Comparison of ENCODE assay signal across 18 mouse cellular contexts in genomic region chr16:26985796-26986195, GRCm38 (mm10). TPM values are rescaled to one million over a fixed set of nuclear protein-coding genes. Genes with fewer than 3 reads are reported as not detected.
A peak's percentile ranks its signal among the peaks of the same experiment; 100 is the strongest.
DNase-seq lines count a peak whose midpoint lies in the region; ATAC-seq and TF ChIP-seq lines count a peak whose summit lies in the region.
"Had no signal": no experiment of that assay in that cellular context is flagged by ENCODE, and none has a peak within 500 bp of the region (broad histone marks: within the 10 kb centered on the region; RNA-seq: fewer than 3 reads in every experiment).

No protein-coding gene starts in this region.

- 76% methylated on average over 1 of the region's 1 CpGs for WGBS in embryonic facial prominence, embryonic 11.5 days
- 78% methylated on average over 1 of the region's 1 CpGs for WGBS in embryonic facial prominence, embryonic 10.5 days

- H3K27me3 ChIP-seq in embryonic facial prominence, embryonic 11.5 days (ENCODE audit: control insufficient read depth, insufficient read depth, low read length), result no peaks in the 10 kb centered on the region
- no peaks in the 10 kb centered on the region for H3K27me3 ChIP-seq in embryonic facial prominence, embryonic 10.5 days (replicated peaks; ENCODE audit: low read depth, poor library complexity, severe bottlenecking)
- H3K27me3 ChIP-seq in CH12.LX (replicated peaks), result no peaks in the 10 kb centered on the region
- H3K27me3 ChIP-seq: forebrain, embryonic 15.5 days; limb, embryonic 15.5 days; neural tube, embryonic 15.5 days had no signal

- no peak overlapping the region for H3K27ac ChIP-seq in embryonic facial prominence, embryonic 11.5 days (replicated peaks; ENCODE audit: low read depth, low read length)
- H3K27ac ChIP-seq in embryonic facial prominence, embryonic 10.5 days (replicated peaks), result no peak overlapping the region
- H3K27ac ChIP-seq in layer of hippocampus, adult 2 months, result no peak overlapping the region
- H3K27ac ChIP-seq in CH12.LX (ENCODE audit: insufficient read depth, low read depth), result no peak overlapping the region
- H3K27ac ChIP-seq: forebrain, embryonic 15.5 days; heart, embryonic 10.5 days; limb, embryonic 15.5 days; neural tube, embryonic 15.5 days had no signal

- no peaks in the 10 kb centered on the region for H3K36me3 ChIP-seq in embryonic facial prominence, embryonic 11.5 days (replicated peaks; ENCODE audit: control insufficient read depth, insufficient read depth, low read depth, low read length)
- H3K36me3 ChIP-seq in embryonic facial prominence, embryonic 10.5 days (replicated peaks), result no peaks in the 10 kb centered on the region
- no peaks in the 10 kb centered on the region for H3K36me3 ChIP-seq in CH12.LX (replicated peaks in 1 of 2; ENCODE audit: control insufficient read depth in 1 of 2, insufficient read depth in 1 of 2, low read length in 1 of 2)
- H3K36me3 ChIP-seq: forebrain, embryonic 15.5 days; heart, embryonic 10.5 days; limb, embryonic 15.5 days; neural tube, embryonic 15.5 days had no signal

- dilution Hi-C loops in CH12.LX (cut with MboI; ENCODE audit: extremely low pct_ligation_motif_present, extremely low pct_unique_long_range_greater_than_20kb, low sequenced_read_pairs), result no loop called here

- in situ Hi-C loops in CH12.LX (cut with MboI; ENCODE audit: low pct_ligation_motif_present, low pct_unique_long_range_greater_than_20kb, low sequenced_read_pairs), result loop anchor here (25.0 kb wide), 2 partner anchors 152 to 477 kb away; no protein-coding TSS in a partner anchor

- peak; percentile 61 for TF ChIP-seq CTCF in layer of hippocampus, adult 2 months (conservative IDR thresholded peaks at IDR 0.05)
- peak in 1 of 2 experiments; percentile 80; a peak in 3 of 4 replicates for TF ChIP-seq CTCF in CH12.LX (conservative IDR thresholded peaks at IDR 0.05 in 1 of 2, IDR thresholded peaks at IDR 0.05 in 1 of 2; ENCODE audit: low read depth in 2 of 2, low read length in 2 of 2)
- no peak; the same call in 1 of the 2 replicates for TF ChIP-seq CTCF in brain, embryonic 14.5 days (IDR thresholded peaks at IDR 0.05; ENCODE audit: borderline replicate concordance, extremely low read depth, insufficient read depth, insufficient read length)

- TF ChIP-seq EP300 in CH12.LX (IDR thresholded peaks at IDR 0.05; ENCODE audit: low read length), result no peak

- H3K4me2 ChIP-seq in embryonic facial prominence, embryonic 11.5 days (ENCODE audit: low read depth, low read length), result no peak overlapping the region
- no peak overlapping the region for H3K4me2 ChIP-seq in CH12.LX (ENCODE audit: insufficient read depth, low read depth, poor library complexity, severe bottlenecking)
- H3K4me2 ChIP-seq: forebrain, embryonic 15.5 days; limb, embryonic 15.5 days; neural tube, embryonic 15.5 days had no signal

- no peaks in the 10 kb centered on the region for H3K9me3 ChIP-seq in embryonic facial prominence, embryonic 11.5 days (replicated peaks; ENCODE audit: control insufficient read depth, low read length)
- H3K9me3 ChIP-seq in embryonic facial prominence, embryonic 10.5 days, result no peaks in the 10 kb centered on the region
- no peaks in the 10 kb centered on the region for H3K9me3 ChIP-seq in CH12.LX (replicated peaks; ENCODE audit: low read length)
- H3K9me3 ChIP-seq: forebrain, embryonic 15.5 days; heart, embryonic 10.5 days; limb, embryonic 15.5 days; neural tube, embryonic 15.5 days had no signal

- H3K4me1 ChIP-seq in embryonic facial prominence, embryonic 11.5 days (ENCODE audit: control insufficient read depth, insufficient read depth, low read length), result no peaks in the 10 kb centered on the region
- H3K4me1 ChIP-seq in embryonic facial prominence, embryonic 10.5 days, result no peaks in the 10 kb centered on the region
- H3K4me1 ChIP-seq in CH12.LX (ENCODE audit: control insufficient read depth in 1 of 2, insufficient read depth in 2 of 2), result peaks cover 0 to 3% of the 10 kb centered on the region in 2 experiments; a peak in 1 of 4 replicates
- H3K4me1 ChIP-seq: heart, embryonic 10.5 days had no signal

- H3K4me3 ChIP-seq in embryonic facial prominence, embryonic 11.5 days (ENCODE audit: low read depth, low read length), result no peak overlapping the region
- H3K4me3 ChIP-seq in embryonic facial prominence, embryonic 10.5 days, result no peak overlapping the region
- H3K4me3 ChIP-seq in layer of hippocampus, adult 2 months, result no peak overlapping the region
- H3K4me3 ChIP-seq in CH12.LX (replicated peaks in 1 of 3; ENCODE audit: low read depth in 2 of 3, low read length in 2 of 3, poor library complexity in 1 of 3), result no peak overlapping the region
- H3K4me3 ChIP-seq: forebrain, embryonic 15.5 days; heart, embryonic 10.5 days; limb, embryonic 15.5 days; neural tube, embryonic 15.5 days had no signal

- no peak for TF ChIP-seq POLR2A in CH12.LX (IDR thresholded peaks at IDR 0.05; ENCODE audit: low read depth, low read length)
- TF ChIP-seq POLR2A in brain, embryonic 14.5 days (IDR thresholded peaks at IDR 0.05; ENCODE audit: borderline replicate concordance, extremely low read depth, insufficient read depth, insufficient read length, poor library complexity, severe bottlenecking), result no peak

- no peaks in the 10 kb centered on the region for H3K79me2 ChIP-seq in CH12.LX (replicated peaks; ENCODE audit: control insufficient read depth, extremely low read depth, insufficient read depth, poor library complexity, severe bottlenecking)

- TF ChIP-seq RAD21 in CH12.LX (IDR thresholded peaks at IDR 0.05; ENCODE audit: low read depth, low read length), result peak; percentile 54

- no peak overlapping the region for H3K9ac ChIP-seq in embryonic facial prominence, embryonic 11.5 days (replicated peaks; ENCODE audit: low read length)
- no peak overlapping the region for H3K9ac ChIP-seq in CH12.LX (ENCODE audit: insufficient read depth, low read depth)
- H3K9ac ChIP-seq: forebrain, embryonic 15.5 days; limb, embryonic 15.5 days; neural tube, embryonic 15.5 days had no signal

- ATAC-seq in embryonic facial prominence, embryonic 11.5 days (replicated peaks; ENCODE audit: insufficient number of reproducible peaks, low FRiP score, low TSS enrichment, low read depth), result no peak
- ATAC-seq in activated CD4-positive, CD25-positive, alpha-beta regulatory T cell, adult 4 months, result no peak
- ATAC-seq: forebrain, embryonic 15.5 days; inflammation-experienced regulatory T-cells, adult 6 months had no signal

- peak; percentile 15 for DNase-seq in embryonic facial prominence, embryonic 11.5 days (ENCODE audit: low spot score)
- DNase-seq in embryonic facial prominence, embryonic 10.5 days (ENCODE audit: low spot score), result no peak
- DNase-seq in layer of hippocampus, adult 2 months (ENCODE audit: low spot score in 2 of 2), result no peak
- no peak for DNase-seq in layer of hippocampus, postnatal 14 days (ENCODE audit: low spot score in 2 of 2)
- DNase-seq in CH12.LX (ENCODE audit: extremely low read depth), result peak; percentile 67
- peak; percentile 17 for DNase-seq in brain, embryonic 14.5 days (ENCODE audit: low read depth)
- no peak for DNase-seq in spleen, adult 12 weeks (ENCODE audit: low spot score)
- DNase-seq: cerebellum, adult 8-10 months; gastrocnemius, postnatal 14 days; heart, postnatal 4 days had no signal

TF ChIP-seq in CH12.LX, 34 proteins besides CTCF, POLR2A, EP300 and RAD21:
- no peak for TF ChIP-seq ZKSCAN1 (IDR thresholded peaks at IDR 0.05; ENCODE audit: borderline replicate concordance, low read depth, low read length)
- TF ChIP-seq MAFK (IDR thresholded peaks at IDR 0.05; ENCODE audit: insufficient replicate concordance, low read length), result no peak
- TF ChIP-seq CHD2 (IDR thresholded peaks at IDR 0.05; ENCODE audit: low read length), result no peak
- TF ChIP-seq JUN (IDR thresholded peaks at IDR 0.05; ENCODE audit: insufficient read depth, low read depth, low read length), result no peak
- 0 out of 2 replicates have a peak, but pooled peaks have one; percentile 14 for TF ChIP-seq ZC3H11A (IDR thresholded peaks at IDR 0.05; ENCODE audit: low read depth, low read length)
- no peak for TF ChIP-seq MXI1 (IDR thresholded peaks at IDR 0.05; ENCODE audit: low read depth, low read length)
- no peak for TF ChIP-seq NRF1 (IDR thresholded peaks at IDR 0.05; ENCODE audit: low read depth, low read length)
- no peak for TF ChIP-seq ZMIZ1 (IDR thresholded peaks at IDR 0.05; ENCODE audit: low read depth, low read length)
- peak; percentile 87 for TF ChIP-seq SMC3 (IDR thresholded peaks at IDR 0.05; ENCODE audit: low read depth, low read length)
- no peak for TF ChIP-seq MAX (IDR thresholded peaks at IDR 0.05; ENCODE audit: low read length)
- no peak for TF ChIP-seq USF2 (conservative IDR thresholded peaks at IDR 0.05; ENCODE audit: low read depth, low read length)
- no peak for TF ChIP-seq USF1 (IDR thresholded peaks at IDR 0.05; ENCODE audit: low read depth, low read length)
- no peak for TF ChIP-seq ZNF384 (IDR thresholded peaks at IDR 0.05; ENCODE audit: low read depth, low read length)
- TF ChIP-seq MAZ (IDR thresholded peaks at IDR 0.05; ENCODE audit: low read depth, low read length), result no peak
TF ChIP-seq in CH12.LX: peak in this region for 2.

RNA-seq across cellular contexts. Expression of gene Gmnc, which starts 5.7 kb away (rescaled TPM):
- not detected in 2 replicates for polyA plus RNA-seq in embryonic facial prominence, embryonic 11.5 days (2014; fragmentation: Nextera tagmentation; extraction: Ambion mirVana)
- 0.09 and 0.16 TPM in 2 replicates for polyA plus RNA-seq in embryonic facial prominence, embryonic 10.5 days (2016; fragmentation: Nextera tagmentation; extraction: Ambion mirVana)
- 1 to 10 TPM; 2.3 to 3.8 TPM for total RNA-seq in layer of hippocampus, adult 2 months (2021)
- 1 to 10 TPM in 1 of 2 experiments, under 1 TPM in 1; 0.98 to 2.8 TPM for total RNA-seq in layer of hippocampus, postnatal 14 days (2021)
- total RNA-seq in CH12.LX (2012; rRNA removed) (not detected in 2 replicates), CH12.LX (2014; rRNA removed) (not detected in 2 replicates)
- not detected in 2 replicates for polyA plus RNA-seq in CH12.LX (2012; ENCODE audit: insufficient read length, low read depth)
- 2.1 and 3.6 TPM in 2 replicates for polyA plus RNA-seq in brain, embryonic 14.5 days (2012; rRNA removed)
- polyA plus RNA-seq in activated CD4-positive, CD25-positive, alpha-beta regulatory T cell, adult 4 months (2017; shearing (Covaris generic)), result not detected
- total RNA-seq: adrenal gland, adult 18-20 months; gastrocnemius, postnatal 14 days; heart, postnatal 4 days had no signal
- polyA plus RNA-seq: C2C12; heart, embryonic 10.5 days; inflammation-experienced regulatory T-cells, adult 6 months had no signal

Comparison
In these comparisons a context has a peak if more than half of its experiments do, and no peak if none do; other contexts are left out.
1. DNase-seq: peak in embryonic facial prominence, embryonic 11.5 days (single experiment), CH12.LX (single experiment) and brain, embryonic 14.5 days (single experiment); none in embryonic facial prominence, embryonic 10.5 days (single experiment), layer of hippocampus, adult 2 months (0 of 2), layer of hippocampus, postnatal 14 days (0 of 2) and spleen, adult 12 weeks (single experiment).